20 mouse cellular contexts compared by ENCODE assay signal in genomic region chr13:49426736-49427135, GRCm38 (mm10). TPM values are rescaled to one million over a fixed set of nuclear protein-coding genes. Genes with fewer than 3 reads are reported as not detected.
DNase-seq lines count a peak whose midpoint lies in the region; ATAC-seq lines count a peak whose summit lies in the region.
"Had no signal": no experiment of that assay in that cellular context is flagged by ENCODE, and none has a peak within 500 bp of the region (broad histone marks: within the 10 kb centered on the region; RNA-seq: fewer than 3 reads in every experiment).

No protein-coding gene starts in this region.

- ATAC-seq in erythroid progenitor cell, adult 5-6 weeks (replicated peaks; ENCODE audit: low FRiP score, poor library complexity, severe bottlenecking) = no peak
- ATAC-seq: forebrain, embryonic 15.5 days; hindbrain, embryonic 16.5 days; intestine, embryonic 15.5 days; Patski had no signal

- DNase-seq in adrenal gland, adult (ENCODE audit: inconsistent age in 2 of 2, low spot score in 1 of 2) = peak; percentile 83 to 90
- DNase-seq in adrenal gland, postnatal 4 days (ENCODE audit: low spot score in 2 of 2) = no peak
- peak; percentile 15 for DNase-seq in ES-CJ7 (ENCODE audit: low read depth, low spot score)
- peak; percentile 68 for DNase-seq in adrenal gland, adult 8-10 months
- peak; percentile 33 for DNase-seq in adrenal gland, postnatal 25 days
- no peak for DNase-seq in cerebellum, postnatal 4 days (ENCODE audit: low spot score in 2 of 2)
- DNase-seq in right cerebral cortex, adult 18-20 months = no peak
- DNase-seq: cerebellum, adult 18-20 months; cerebellum, adult 9-10 months; cerebellum, postnatal 14 days; gastrocnemius, postnatal 10 days; heart, adult 11 months; heart, postnatal 10 days; heart, postnatal 36 days; kidney, adult 18-20 months had no signal

RNA-seq across cellular contexts. Expression of gene Ippk, which starts 5.7 kb away (rescaled TPM):
- 10 to 100 TPM; 17.9 to 18.3 TPM for total RNA-seq in adrenal gland, postnatal 4 days (2021)
- total RNA-seq in adrenal gland, adult 8-10 months (2022) = 10 to 100 TPM; 38.1 to 43.5 (median 39.4) TPM
- 24.1 and 27.7 TPM in 2 replicates for total RNA-seq in adrenal gland, postnatal 25 days (2021)
- total RNA-seq in erythroid progenitor cell, adult 5-6 weeks (2015; ENCODE audit: low replicate concordance) = 1.4 and 1.7 TPM in 2 replicates
- total RNA-seq in erythroid progenitor cell, adult 5-6 weeks (2017; ENCODE audit: low replicate concordance) = 3.7 TPM in 2 replicates

Comparison
In these comparisons a context has a peak if more than half of its experiments do, and no peak if none do; other contexts are left out.
1. DNase-seq: peak in adrenal gland, adult (2 of 2), ES-CJ7 (single experiment), adrenal gland, adult 8-10 months (single experiment) and adrenal gland, postnatal 25 days (single experiment); none in adrenal gland, postnatal 4 days (0 of 2), cerebellum, postnatal 4 days (0 of 2) and right cerebral cortex, adult 18-20 months (single experiment).